Mouse (Mus musculus): ENCODE measurements around the gene Rpp38. TPM values are rescaled to one million over a fixed set of nuclear protein-coding genes. Genes with fewer than 3 reads are reported as not detected.

Rpp38 gene
- polyA plus RNA-seq (2015; fragmentation: Nextera tagmentation; extraction: Ambion mirVana) = 12.8 and 14.7 TPM in 2 replicates

DNA sequence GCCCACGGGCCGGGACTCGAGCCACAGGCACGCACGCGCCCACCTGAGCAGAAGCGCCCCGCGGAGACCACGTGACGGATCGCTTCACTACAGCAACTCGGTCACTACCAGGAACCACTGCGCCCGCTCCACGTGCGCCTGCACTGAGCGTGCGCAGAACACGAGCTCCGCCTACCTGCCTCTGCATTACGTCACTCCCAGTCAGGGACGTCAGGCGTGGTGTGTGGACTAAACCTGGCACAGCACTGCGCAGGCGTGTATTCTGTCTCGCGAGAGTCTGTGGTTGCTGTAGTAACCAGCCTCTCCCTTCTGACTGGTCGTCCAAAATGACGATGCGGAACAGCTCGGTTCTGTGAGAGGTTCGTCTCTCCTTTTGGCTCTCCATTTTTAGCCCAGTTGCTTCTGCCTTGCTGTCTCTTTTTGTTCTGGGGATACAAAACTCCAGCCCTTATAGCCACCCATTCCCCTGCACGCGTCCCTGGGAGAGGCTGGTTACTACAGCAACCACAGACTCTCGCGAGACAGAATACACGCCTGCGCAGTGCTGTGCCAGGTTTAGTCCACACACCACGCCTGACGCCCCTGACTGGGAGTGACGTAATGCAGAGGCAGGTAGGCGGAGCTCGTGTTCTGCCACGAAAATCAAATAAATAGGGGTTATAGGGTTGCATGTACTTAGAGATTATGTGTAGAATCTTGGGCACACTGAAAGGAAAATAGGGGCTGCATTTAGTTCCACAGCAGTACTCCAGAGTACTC, at the start of gene Rpp38:
Gene Rpp38 (minus strand): TSS at position 160 of the 759 bp plus-strand sequence.
- WGBS = under 1% methylated on average over 45 of the region's 45 CpGs
- peak within 1 kb of the TSS; percentile 70 for H3K27ac ChIP-seq

DNA sequence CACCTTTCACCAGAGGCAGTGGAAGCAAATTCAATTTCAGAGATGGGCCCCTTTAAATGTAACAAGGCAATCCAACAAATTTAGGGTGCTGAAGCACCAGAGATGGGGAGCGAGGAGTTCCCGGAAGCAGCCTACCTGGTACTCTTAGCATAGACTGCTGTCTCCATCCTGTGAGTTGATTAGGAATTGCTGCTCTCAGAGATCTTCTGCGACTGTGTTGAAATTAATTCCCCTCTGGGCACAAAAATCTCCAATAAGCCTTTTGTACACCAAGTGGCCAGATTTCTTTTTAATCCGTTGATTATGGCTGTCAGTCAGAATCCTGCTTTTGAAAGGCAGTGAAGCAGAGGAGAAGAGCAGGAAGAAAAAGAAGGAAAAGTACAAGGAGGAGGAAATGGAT, 32.7 kb upstream of the Rpp38 start:
- no peak for ATAC-seq
- Histone ChIP-seq H3K9ac (replicated peaks) (no peak overlapping the region), H3K27me3 (no peaks in the 10 kb centered on the region), H3K36me3 (no peaks in the 10 kb centered on the region), H3K4me1 (replicated peaks) (0 out of 2 replicates have a peak, but pooled peaks cover 3% of the 10 kb centered on the region), H3K27ac (no peak overlapping the region), H3K4me3 (replicated peaks) (no peak overlapping the region), H3K9me3 (no peaks in the 10 kb centered on the region), H3K4me2 (replicated peaks) (no peak overlapping the region)
- WGBS = 40% methylated on average over 4 of the region's 4 CpGs

More for the DNA sequence above, at the start of gene Rpp38:
- Histone ChIP-seq H3K4me1 (replicated peaks) (peaks cover 26% of the 10 kb centered on the region), H3K9ac (replicated peaks) (peak within 1 kb of the TSS; percentile 74), H3K36me3 (peaks cover 16% of the 10 kb centered on the region), H3K4me3 (replicated peaks) (peak within 1 kb of the TSS; percentile 63), H3K4me2 (replicated peaks) (peak within 1 kb of the TSS; percentile 67), H3K27me3 (peaks cover 9% of the 10 kb centered on the region), H3K9me3 (no peaks in the 10 kb centered on the region)
- peak; percentile 97 for ATAC-seq

DNA sequence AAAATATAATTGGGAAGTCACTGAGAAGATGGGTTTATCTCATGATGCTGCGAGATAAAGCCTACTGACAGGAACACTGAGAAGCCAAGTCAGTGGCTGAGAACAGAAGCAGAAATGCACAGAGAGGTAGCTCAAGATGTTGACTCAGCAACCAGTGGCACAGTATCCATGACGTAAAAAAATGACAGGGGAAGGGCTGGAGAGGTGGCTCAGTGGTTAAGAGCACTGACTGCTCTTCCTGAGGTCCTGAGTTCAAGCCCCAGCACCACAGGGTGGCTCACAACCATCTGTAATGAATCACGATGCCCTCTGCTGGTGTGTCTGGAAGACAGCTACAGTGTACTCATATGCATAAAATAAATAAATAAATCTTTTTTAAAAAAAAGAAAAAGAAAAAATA, 28.6 kb upstream of the Rpp38 start:
- no peak for ATAC-seq
- Histone ChIP-seq H3K27ac (no peak overlapping the region), H3K4me1 (replicated peaks) (0 out of 2 replicates have a peak, but pooled peaks cover 3% of the 10 kb centered on the region), H3K27me3 (0 out of 2 replicates have a peak, but pooled peaks cover 2% of the 10 kb centered on the region), H3K36me3 (no peaks in the 10 kb centered on the region), H3K9ac (replicated peaks) (no peak overlapping the region), H3K4me3 (replicated peaks) (no peak overlapping the region), H3K4me2 (replicated peaks) (no peak overlapping the region), H3K9me3 (no peaks in the 10 kb centered on the region)
- WGBS = 91% methylated on average over 3 of the region's 3 CpGs

DNA sequence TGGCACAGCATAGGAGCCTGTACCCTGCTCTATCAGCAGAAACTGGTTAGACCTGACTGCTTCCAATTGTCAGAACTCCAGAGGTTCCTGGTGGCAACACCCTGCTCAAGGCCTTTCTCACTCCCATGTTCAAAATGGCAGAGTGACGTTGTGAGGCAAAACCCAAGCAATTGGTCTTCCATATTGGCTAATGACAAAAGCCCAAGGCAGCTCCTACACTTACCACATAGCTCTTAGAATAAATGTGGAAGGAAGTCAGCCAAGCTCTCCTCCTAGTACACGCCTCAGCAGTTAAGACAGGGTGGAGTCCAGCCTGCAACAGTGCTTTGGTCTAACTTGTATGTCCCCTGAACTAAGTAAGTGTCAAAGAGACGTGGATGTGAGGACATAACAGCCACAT, 25.4 kb upstream of the Rpp38 start:
- WGBS = 81% methylated on average over 3 of the region's 3 CpGs
- H3K4me3 ChIP-seq (replicated peaks) = no peak overlapping the region

DNA sequence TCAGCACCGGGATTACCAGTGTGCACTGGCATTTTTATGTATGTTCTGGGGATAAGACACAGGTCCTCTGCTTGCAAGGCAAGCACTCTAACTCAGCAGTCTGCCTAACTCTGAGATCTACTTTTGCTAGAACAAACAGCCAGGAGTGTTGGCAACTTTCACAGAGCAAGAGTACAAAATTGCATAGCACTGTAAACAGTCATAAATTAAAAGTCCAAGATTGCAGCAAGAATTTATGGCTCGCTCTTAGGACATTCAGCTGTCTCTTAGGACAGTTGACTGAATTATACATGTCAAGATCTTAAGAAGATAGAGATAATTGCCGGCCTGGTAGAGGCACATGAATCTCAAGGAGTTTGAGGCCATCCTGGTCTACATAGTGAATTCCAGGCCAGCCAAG, 23.9 kb upstream of the Rpp38 start:
- 0 out of 2 replicates have a peak, but pooled peaks cover 2% of the 10 kb centered on the region for H3K27me3 ChIP-seq
- H3K27ac ChIP-seq = no peak overlapping the region
- H3K4me1 ChIP-seq (replicated peaks) = no peaks in the 10 kb centered on the region
- no peak overlapping the region for H3K9ac ChIP-seq (replicated peaks)
- H3K9me3 ChIP-seq = no peaks in the 10 kb centered on the region
- H3K36me3 ChIP-seq = no peaks in the 10 kb centered on the region
- ATAC-seq = no peak
- no peak overlapping the region for H3K4me2 ChIP-seq (replicated peaks)
- no peak overlapping the region for H3K4me3 ChIP-seq (replicated peaks)
- WGBS = 85% methylated on average over 3 of the region's 3 CpGs

More for the DNA sequence above, 25.4 kb upstream of the Rpp38 start:
- H3K4me2 ChIP-seq (replicated peaks) = no peak overlapping the region
- no peaks in the 10 kb centered on the region for H3K9me3 ChIP-seq
- H3K9ac ChIP-seq (replicated peaks) = no peak overlapping the region
- H3K27me3 ChIP-seq = 0 out of 2 replicates have a peak, but pooled peaks cover 2% of the 10 kb centered on the region
- no peak overlapping the region for H3K27ac ChIP-seq
- no peak for ATAC-seq
- H3K4me1 ChIP-seq (replicated peaks) = no peaks in the 10 kb centered on the region
- no peaks in the 10 kb centered on the region for H3K36me3 ChIP-seq

DNA sequence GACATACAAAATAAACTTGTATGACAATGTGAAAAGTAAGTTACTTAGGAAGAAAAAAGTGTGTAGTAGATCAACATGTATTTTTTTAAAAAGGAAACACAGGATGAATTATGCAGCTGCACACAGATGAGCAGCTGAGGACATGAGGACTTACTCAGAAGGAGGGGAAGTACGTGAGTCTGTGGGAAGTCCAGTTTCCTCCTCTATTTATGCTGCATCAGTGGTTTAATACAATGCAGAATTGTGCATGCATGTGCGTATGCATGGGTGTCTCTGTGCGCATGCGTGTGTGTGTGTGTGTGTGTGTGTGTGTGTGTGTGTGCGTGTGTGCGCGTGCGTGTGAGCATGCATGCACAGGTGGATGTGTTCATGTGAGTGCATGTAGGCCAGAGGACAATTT, 23.4 kb upstream of the Rpp38 start:
- 89% methylated on average over 8 of the region's 8 CpGs for WGBS

DNA sequence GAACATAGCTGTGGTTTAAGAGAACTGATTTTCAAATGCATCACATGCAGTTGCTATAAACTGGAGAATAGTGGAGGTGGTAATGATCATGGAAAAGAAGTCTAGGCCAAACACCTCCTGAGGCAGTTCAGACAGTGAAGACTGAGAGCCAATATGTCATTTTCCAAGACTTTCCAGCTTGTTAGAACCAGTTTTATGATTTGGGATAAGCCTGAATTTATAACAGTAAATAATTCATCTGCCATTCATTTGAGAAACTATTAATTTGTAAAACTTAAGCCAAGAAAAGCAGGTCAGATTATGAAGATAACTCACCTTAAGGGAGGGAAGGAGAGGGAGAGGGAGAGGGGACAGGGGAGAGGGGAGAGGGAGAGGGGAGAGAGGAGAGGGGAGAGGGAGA, 20.7 kb upstream of the Rpp38 start:
- H3K36me3 ChIP-seq = no peaks in the 10 kb centered on the region
- H3K9ac ChIP-seq (replicated peaks) = no peak overlapping the region
- no peak overlapping the region for H3K4me3 ChIP-seq (replicated peaks)
- no peak for ATAC-seq
- H3K27me3 ChIP-seq = 0 out of 2 replicates have a peak, but pooled peaks cover 2% of the 10 kb centered on the region
- H3K4me1 ChIP-seq (replicated peaks) = no peaks in the 10 kb centered on the region
- no peak overlapping the region for H3K4me2 ChIP-seq (replicated peaks)
- no peak overlapping the region for H3K27ac ChIP-seq
- H3K9me3 ChIP-seq = no peaks in the 10 kb centered on the region

More for the DNA sequence above, 23.4 kb upstream of the Rpp38 start:
- 0 out of 2 replicates have a peak, but pooled peaks cover 2% of the 10 kb centered on the region for H3K27me3 ChIP-seq
- H3K4me1 ChIP-seq (replicated peaks) = no peaks in the 10 kb centered on the region
- H3K9me3 ChIP-seq = no peaks in the 10 kb centered on the region
- no peak overlapping the region for H3K9ac ChIP-seq (replicated peaks)
- H3K36me3 ChIP-seq = no peaks in the 10 kb centered on the region
- ATAC-seq = no peak
- no peak overlapping the region for H3K4me3 ChIP-seq (replicated peaks)
- H3K4me2 ChIP-seq (replicated peaks) = no peak overlapping the region
- no peak overlapping the region for H3K27ac ChIP-seq

DNA sequence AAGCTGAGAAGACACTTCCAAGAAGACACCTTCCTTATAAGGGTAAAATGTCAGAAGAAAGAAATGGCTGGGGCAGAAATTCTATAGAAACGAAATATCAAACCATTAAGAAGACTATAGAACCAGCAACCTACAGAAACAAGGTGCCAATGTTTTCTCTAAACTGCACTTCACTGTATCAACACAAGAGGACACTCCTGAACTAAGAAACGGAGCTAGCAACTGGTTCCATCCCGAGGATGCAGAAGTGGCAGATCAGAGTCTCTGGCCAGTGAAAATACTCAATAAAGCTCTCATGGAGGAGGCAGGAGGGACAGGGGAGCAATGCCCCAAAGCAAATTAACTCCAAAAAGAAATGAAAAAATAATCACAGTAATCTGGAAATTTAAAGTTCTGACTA, 16.5 kb upstream of the Rpp38 start:
- WGBS = 18% methylated on average over 3 of the region's 3 CpGs
- Histone ChIP-seq H3K9me3 (no peaks in the 10 kb centered on the region), H3K36me3 (no peaks in the 10 kb centered on the region), H3K4me2 (replicated peaks) (no peak overlapping the region), H3K27ac (no peak overlapping the region), H3K4me1 (replicated peaks) (no peaks in the 10 kb centered on the region), H3K27me3 (no peaks in the 10 kb centered on the region), H3K4me3 (replicated peaks) (no peak overlapping the region), H3K9ac (replicated peaks) (no peak overlapping the region)
- ATAC-seq = no peak

DNA sequence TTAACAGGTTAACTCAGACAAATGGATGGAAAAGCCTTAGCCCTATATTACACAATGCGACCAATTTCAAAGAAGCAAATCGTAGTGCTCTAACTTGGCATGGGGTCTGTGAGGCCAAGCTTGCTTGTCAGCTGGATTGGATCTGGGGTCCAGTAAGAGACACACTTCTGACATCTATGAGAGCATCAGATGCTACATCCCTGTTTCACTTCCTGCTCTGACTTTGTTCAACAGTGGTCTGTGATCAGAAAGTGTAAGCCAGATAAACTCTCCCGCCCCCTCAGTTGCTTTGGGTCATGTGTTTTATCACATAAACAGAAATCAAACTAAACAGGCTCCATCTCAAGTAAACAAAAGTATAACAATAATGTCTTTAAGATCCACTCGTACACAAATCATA, 16.0 kb upstream of the Rpp38 start:
- WGBS = 82% methylated on average over 4 of the region's 4 CpGs
- Histone ChIP-seq H3K9me3 (no peaks in the 10 kb centered on the region), H3K36me3 (no peaks in the 10 kb centered on the region), H3K4me1 (replicated peaks) (no peaks in the 10 kb centered on the region), H3K27me3 (no peaks in the 10 kb centered on the region), H3K4me2 (replicated peaks) (no peak overlapping the region), H3K4me3 (replicated peaks) (no peak overlapping the region), H3K27ac (no peak overlapping the region), H3K9ac (replicated peaks) (no peak overlapping the region)
- ATAC-seq = no peak

DNA sequence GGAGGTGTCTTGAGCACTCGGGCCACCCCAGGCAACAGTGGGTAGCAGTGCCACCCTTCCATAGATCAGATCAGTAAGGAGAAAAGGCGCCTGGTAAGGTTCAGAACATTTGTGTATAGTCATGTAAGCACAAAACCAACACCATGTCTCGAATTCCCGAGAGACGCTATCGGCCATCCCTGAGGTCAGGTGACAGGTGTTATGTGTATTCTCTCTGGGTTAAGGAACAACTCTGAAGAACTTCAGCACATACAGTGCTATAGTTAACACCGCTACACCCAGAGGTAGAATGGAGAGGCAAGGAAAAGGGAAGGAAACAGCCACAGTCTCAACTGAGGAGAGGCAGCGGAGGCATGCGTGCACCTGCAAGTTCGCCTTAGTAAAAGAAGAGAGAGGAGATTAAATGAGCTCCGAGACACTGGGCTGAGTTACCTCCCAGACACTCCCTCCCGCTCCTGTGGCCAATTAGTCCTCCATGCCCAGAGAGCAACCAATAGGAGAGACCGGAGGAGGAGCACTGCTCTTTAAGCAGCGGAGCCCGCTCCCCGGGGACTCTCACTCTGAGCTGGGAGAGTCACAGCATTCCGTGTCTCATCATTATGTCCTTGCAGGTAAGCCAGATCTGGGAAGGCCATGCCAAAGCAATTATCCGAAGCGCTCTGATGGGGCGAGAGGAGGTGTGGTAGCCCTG, 3.3 kb upstream of the Rpp38 start, which contains the start of gene Acbd7:
Gene Acbd7 (plus strand): TSS at position 558 of the 691 bp plus-strand sequence.
- Histone ChIP-seq H3K27ac (no peak within 1 kb of the TSS), H3K27me3 (peaks cover 14% of the 10 kb centered on the region), H3K36me3 (no peaks in the 10 kb centered on the region), H3K9me3 (no peaks in the 10 kb centered on the region), H3K4me1 (replicated peaks) (peaks cover 25% of the 10 kb centered on the region), H3K4me2 (replicated peaks) (peak within 1 kb of the TSS; percentile 57), H3K4me3 (replicated peaks) (peak within 1 kb of the TSS; percentile 31), H3K9ac (replicated peaks) (peak within 1 kb of the TSS; percentile 55)
- ATAC-seq = peak; percentile 18
- 7% methylated on average over 20 of the region's 20 CpGs for WGBS

DNA sequence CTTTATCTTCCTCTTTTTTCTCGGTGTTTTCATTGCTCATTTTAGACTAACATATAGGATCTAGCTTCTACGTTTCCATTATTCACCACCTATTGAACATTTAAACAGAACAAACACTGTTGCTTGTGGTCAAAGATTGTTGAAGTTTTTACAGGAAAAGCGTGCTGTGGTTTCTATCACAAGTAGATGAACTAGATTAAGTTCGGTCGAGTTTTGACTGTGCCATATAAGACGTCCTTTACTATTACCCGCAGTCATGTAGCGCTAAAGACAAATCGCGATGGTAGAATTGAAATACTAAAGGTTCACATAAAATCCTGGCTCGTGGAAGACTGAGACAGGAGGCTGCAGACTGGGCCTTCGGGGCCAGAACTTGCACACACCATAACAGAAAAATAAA, 1.3 kb upstream of the Rpp38 start:
- Histone ChIP-seq H3K9ac (replicated peaks) (no peak overlapping the region), H3K27ac (no peak overlapping the region), H3K27me3 (peaks cover 14% of the 10 kb centered on the region), H3K4me2 (replicated peaks) (no peak overlapping the region), H3K36me3 (peaks cover 7% of the 10 kb centered on the region), H3K4me3 (replicated peaks) (no peak overlapping the region), H3K9me3 (no peaks in the 10 kb centered on the region), H3K4me1 (replicated peaks) (peaks cover 26% of the 10 kb centered on the region)
- 92% methylated on average over 12 of the region's 12 CpGs for WGBS
- no peak for ATAC-seq

DNA sequence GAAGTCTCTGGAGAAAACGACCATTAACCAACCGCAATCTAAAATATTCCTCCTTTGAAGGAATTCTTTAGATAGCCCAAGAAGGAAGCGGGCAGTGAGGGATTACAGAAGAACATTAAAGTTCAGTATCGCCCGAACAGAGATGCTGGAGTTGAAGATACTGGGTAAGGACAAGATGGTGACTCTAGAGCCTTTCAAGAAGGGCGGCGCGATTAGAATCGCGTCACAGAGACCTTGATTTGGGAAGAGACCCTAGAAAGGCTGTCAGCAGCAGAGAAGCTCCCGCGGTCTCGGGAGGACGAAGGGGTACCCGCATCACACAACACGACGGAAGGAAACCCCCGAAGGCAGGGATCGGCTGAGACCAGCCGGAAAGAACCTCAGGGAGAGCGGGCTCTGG, 387 bp downstream of the Rpp38 start:
- WGBS = 3% methylated on average over 21 of the region's 21 CpGs
- H3K27me3 ChIP-seq = peaks cover 5% of the 10 kb centered on the region; the same call in 1 of the 2 replicates
- H3K4me3 ChIP-seq (replicated peaks) = peak overlapping the region; percentile 63
- peak overlapping the region; percentile 74 for H3K9ac ChIP-seq (replicated peaks)
- H3K4me2 ChIP-seq (replicated peaks) = peak overlapping the region; percentile 67
- peaks cover 26% of the 10 kb centered on the region for H3K4me1 ChIP-seq (replicated peaks)
- no peaks in the 10 kb centered on the region for H3K9me3 ChIP-seq
- no peak for ATAC-seq
- peak overlapping the region; percentile 70 for H3K27ac ChIP-seq
- peaks cover 16% of the 10 kb centered on the region for H3K36me3 ChIP-seq
